Mouse (Mus musculus) stomach, embryonic 15.5 days (tissue): ENCODE measurements around the gene Gm2a. TPM values are rescaled to one million over a fixed set of nuclear protein-coding genes. Genes with fewer than 3 reads are reported as not detected.

Source experiments
- ATAC-seq: fragments of 200-750 bp; cut with Nextera tagmentation; 2 replicates; pipeline ENCODE4 v1.8.0; 2017; ENCODE audit warnings: low read depth, moderate number of reproducible peaks, moderate TSS enrichment; ENCODE audit not compliant: insufficient read depth, low FRiP score
- H3K27ac ChIP-seq: fragments of 300-500 bp; sonication (generic); 2 replicates; pipeline ENCODE4 v1.5.1; 2015; ENCODE audit warnings: mild to moderate bottlenecking, inconsistent platforms
- H3K27me3 ChIP-seq: fragments of 300-500 bp; sonication (generic); replicated peaks from 2 replicates; pipeline ENCODE4 v1.6.1; 2015; ENCODE audit warnings: inconsistent platforms
- H3K36me3 ChIP-seq: fragments of 300-500 bp; sonication (generic); 2 replicates; pipeline ENCODE4 v1.6.1; 2015; ENCODE audit warnings: inconsistent platforms
- H3K4me1 ChIP-seq: fragments of 300-500 bp; sonication (generic); 2 replicates; pipeline ENCODE4 v1.6.1; 2015; ENCODE audit warnings: inconsistent platforms
- H3K4me2 ChIP-seq: fragments of 300-500 bp; sonication (generic); 2 replicates; pipeline ENCODE4 v1.6.1; 2015; ENCODE audit warnings: mild to moderate bottlenecking, inconsistent platforms
- H3K4me3 ChIP-seq: fragments of 300-500 bp; sonication (generic); replicated peaks from 2 replicates; pipeline ENCODE4 v1.5.1; 2015; ENCODE audit warnings: inconsistent platforms
- H3K9ac ChIP-seq: fragments of 300-500 bp; sonication (generic); 2 replicates; pipeline ENCODE4 v1.6.1; 2015; ENCODE audit warnings: inconsistent platforms
- H3K9me3 ChIP-seq: fragments of 300-500 bp; sonication (generic); 2 replicates; pipeline ENCODE4 v1.6.1; 2016; ENCODE audit warnings: inconsistent platforms
- WGBS: fragments of 180-500 bp; shearing (Covaris S2); methylation state at CpG from one replicate; pipeline ENCODE4 v1.1.7; 2015; 5-methylcytosine and 5-hydroxymethylcytosine counted together
- polyA plus RNA-seq: library from polyadenylated mRNA; unstranded; fragments of >200 nt; fragmentation: Nextera tagmentation; extraction: Ambion mirVana; gene quantifications from 2 replicates; pipeline ENCODE4 v1.2.1, GENCODE M21; 2015

Gm2a gene
- polyA plus RNA-seq, 1 experiment from 2014 or later = 21.7 TPM

GRCm38 (mm10) chr11:55114291-55114690 is 16.4 kb downstream of the Gm2a start:
- H3K4me1 ChIP-seq = 0 out of 2 replicates have a peak, but pooled peaks cover 2% of the 10 kb centered on the region
- H3K9ac ChIP-seq = no peak overlapping the region
- ATAC-seq = no peak
- H3K4me2 ChIP-seq = no peak overlapping the region
- H3K36me3 ChIP-seq = no peaks in the 10 kb centered on the region
- no peak overlapping the region for H3K27ac ChIP-seq
- 73% methylated on average over 2 of the region's 2 CpGs for WGBS
- H3K4me3 ChIP-seq = no peak overlapping the region
- H3K27me3 ChIP-seq = no peaks in the 10 kb centered on the region
- H3K9me3 ChIP-seq = no peaks in the 10 kb centered on the region

GRCm38 (mm10) chr11:55116004-55116403 is 18.1 kb downstream of the Gm2a start:
- 85% methylated on average over 3 of the region's 3 CpGs for WGBS
- Histone ChIP-seq H3K9ac (no peak overlapping the region), H3K27ac (no peak overlapping the region), H3K27me3 (no peaks in the 10 kb centered on the region), H3K36me3 (no peaks in the 10 kb centered on the region), H3K4me2 (no peak overlapping the region), H3K4me3 (no peak overlapping the region), H3K9me3 (no peaks in the 10 kb centered on the region), H3K4me1 (0 out of 2 replicates have a peak, but pooled peaks cover 2% of the 10 kb centered on the region)
- no peak for ATAC-seq

GRCm38 (mm10) chr11:55117031-55117430 is 19.1 kb downstream of the Gm2a start:
- no peaks in the 10 kb centered on the region for H3K36me3 ChIP-seq
- no peak overlapping the region for H3K9ac ChIP-seq
- WGBS = 80% methylated on average over 2 of the region's 2 CpGs
- H3K27me3 ChIP-seq = no peaks in the 10 kb centered on the region
- no peak overlapping the region for H3K4me2 ChIP-seq
- no peak for ATAC-seq
- 0 out of 2 replicates have a peak, but pooled peaks cover 2% of the 10 kb centered on the region for H3K4me1 ChIP-seq
- H3K4me3 ChIP-seq = no peak overlapping the region
- no peak overlapping the region for H3K27ac ChIP-seq
- H3K9me3 ChIP-seq = no peaks in the 10 kb centered on the region

GRCm38 (mm10) chr11:55120279-55120678 is 22.4 kb downstream of the Gm2a start:
- no peaks in the 10 kb centered on the region for H3K27me3 ChIP-seq
- no peak overlapping the region for H3K27ac ChIP-seq
- H3K4me2 ChIP-seq = no peak overlapping the region
- no peaks in the 10 kb centered on the region for H3K4me1 ChIP-seq
- no peak overlapping the region for H3K9ac ChIP-seq
- ATAC-seq = no peak
- no peaks in the 10 kb centered on the region for H3K36me3 ChIP-seq
- H3K9me3 ChIP-seq = no peaks in the 10 kb centered on the region
- no peak overlapping the region for H3K4me3 ChIP-seq

- ATAC-seq = no peak
- Histone ChIP-seq H3K27ac (no peak overlapping the region), H3K9me3 (no peaks in the 10 kb centered on the region), H3K27me3 (no peaks in the 10 kb centered on the region), H3K4me1 (no peaks in the 10 kb centered on the region), H3K4me3 (no peak overlapping the region), H3K36me3 (no peaks in the 10 kb centered on the region), H3K9ac (no peak overlapping the region), H3K4me2 (no peak overlapping the region)
- 65% methylated on average over 8 of the region's 8 CpGs for WGBS
These were observed 22.9 kb downstream of the Gm2a start for GRCm38 (mm10) chr11:55120821-55121271.

GRCm38 (mm10) chr11:55121430-55121829 is 23.5 kb downstream of the Gm2a start:
- no peaks in the 10 kb centered on the region for H3K27me3 ChIP-seq
- no peak overlapping the region for H3K4me3 ChIP-seq
- H3K36me3 ChIP-seq = no peaks in the 10 kb centered on the region
- 66% methylated on average over 1 of the region's 1 CpGs for WGBS
- H3K9ac ChIP-seq = no peak overlapping the region
- ATAC-seq = no peak
- H3K4me1 ChIP-seq = no peaks in the 10 kb centered on the region
- no peaks in the 10 kb centered on the region for H3K9me3 ChIP-seq
- no peak overlapping the region for H3K27ac ChIP-seq
- no peak overlapping the region for H3K4me2 ChIP-seq

- Histone ChIP-seq H3K4me1 (no peaks in the 10 kb centered on the region), H3K9me3 (no peaks in the 10 kb centered on the region), H3K9ac (no peak overlapping the region), H3K27ac (no peak overlapping the region), H3K4me2 (no peak overlapping the region), H3K36me3 (no peaks in the 10 kb centered on the region), H3K27me3 (no peaks in the 10 kb centered on the region), H3K4me3 (no peak overlapping the region)
- WGBS = 67% methylated on average over 3 of the region's 3 CpGs
- ATAC-seq = no peak
These were observed 28.7 kb downstream of the Gm2a start for GRCm38 (mm10) chr11:55126663-55127062.

- H3K4me2 ChIP-seq = no peak overlapping the region
- H3K4me3 ChIP-seq = no peak overlapping the region
- no peak overlapping the region for H3K9ac ChIP-seq
- no peaks in the 10 kb centered on the region for H3K27me3 ChIP-seq
- H3K9me3 ChIP-seq = no peaks in the 10 kb centered on the region
- 73% methylated on average over 6 of the region's 6 CpGs for WGBS
- no peak for ATAC-seq
- no peaks in the 10 kb centered on the region for H3K4me1 ChIP-seq
- no peak overlapping the region for H3K27ac ChIP-seq
- H3K36me3 ChIP-seq = no peaks in the 10 kb centered on the region
These were observed 30.0 kb downstream of the Gm2a start for GRCm38 (mm10) chr11:55127937-55128336.

GRCm38 (mm10) chr11:55128411-55128810 is 30.5 kb downstream of the Gm2a start:
- no peak overlapping the region for H3K4me3 ChIP-seq
- H3K4me1 ChIP-seq = no peaks in the 10 kb centered on the region
- H3K27me3 ChIP-seq = no peaks in the 10 kb centered on the region
- no peak overlapping the region for H3K27ac ChIP-seq
- ATAC-seq = no peak
- H3K4me2 ChIP-seq = no peak overlapping the region
- no peaks in the 10 kb centered on the region for H3K36me3 ChIP-seq
- H3K9me3 ChIP-seq = no peaks in the 10 kb centered on the region
- no peak overlapping the region for H3K9ac ChIP-seq
- WGBS = 75% methylated on average over 3 of the region's 3 CpGs

- 81% methylated on average over 11 of the region's 11 CpGs for WGBS
- ATAC-seq = no peak
- H3K9me3 ChIP-seq = no peaks in the 10 kb centered on the region
- H3K4me1 ChIP-seq = no peaks in the 10 kb centered on the region
- H3K4me3 ChIP-seq = no peak overlapping the region
- H3K27me3 ChIP-seq = no peaks in the 10 kb centered on the region
- H3K36me3 ChIP-seq = no peaks in the 10 kb centered on the region
- H3K4me2 ChIP-seq = no peak overlapping the region
- no peak overlapping the region for H3K9ac ChIP-seq
- no peak overlapping the region for H3K27ac ChIP-seq
These were observed 33.3 kb downstream of the Gm2a start for GRCm38 (mm10) chr11:55131077-55131742.

GRCm38 (mm10) chr11:55131946-55132345 is 34.0 kb downstream of the Gm2a start:
- Histone ChIP-seq H3K9me3 (no peaks in the 10 kb centered on the region), H3K27me3 (no peaks in the 10 kb centered on the region), H3K27ac (no peak overlapping the region), H3K9ac (no peak overlapping the region), H3K4me2 (no peak overlapping the region), H3K4me3 (no peak overlapping the region), H3K36me3 (no peaks in the 10 kb centered on the region), H3K4me1 (no peaks in the 10 kb centered on the region)
- WGBS = 51% methylated on average over 1 of the region's 1 CpGs
- no peak for ATAC-seq

- no peaks in the 10 kb centered on the region for H3K27me3 ChIP-seq
- H3K4me3 ChIP-seq = no peak overlapping the region
- no peaks in the 10 kb centered on the region for H3K9me3 ChIP-seq
- H3K27ac ChIP-seq = no peak overlapping the region
- no peak overlapping the region for H3K4me2 ChIP-seq
- H3K4me1 ChIP-seq = no peaks in the 10 kb centered on the region
- no peaks in the 10 kb centered on the region for H3K36me3 ChIP-seq
- no peak overlapping the region for H3K9ac ChIP-seq
- 92% methylated on average over 1 of the region's 1 CpGs for WGBS
- ATAC-seq = no peak
These were observed 35.3 kb downstream of the Gm2a start for GRCm38 (mm10) chr11:55133204-55133603.

- H3K4me3 ChIP-seq = no peak overlapping the region
- H3K27me3 ChIP-seq = no peaks in the 10 kb centered on the region
- H3K36me3 ChIP-seq = no peaks in the 10 kb centered on the region
- WGBS = 100% methylated on average over 1 of the region's 1 CpGs
- no peaks in the 10 kb centered on the region for H3K4me1 ChIP-seq
- no peak overlapping the region for H3K9ac ChIP-seq
- ATAC-seq = no peak
- no peaks in the 10 kb centered on the region for H3K9me3 ChIP-seq
- no peak overlapping the region for H3K4me2 ChIP-seq
- H3K27ac ChIP-seq = no peak overlapping the region
These were observed 36.5 kb downstream of the Gm2a start for GRCm38 (mm10) chr11:55134407-55134806.
